Comparison of ENCODE assay signal across 9 mouse cellular contexts in the genomic region with DNA sequence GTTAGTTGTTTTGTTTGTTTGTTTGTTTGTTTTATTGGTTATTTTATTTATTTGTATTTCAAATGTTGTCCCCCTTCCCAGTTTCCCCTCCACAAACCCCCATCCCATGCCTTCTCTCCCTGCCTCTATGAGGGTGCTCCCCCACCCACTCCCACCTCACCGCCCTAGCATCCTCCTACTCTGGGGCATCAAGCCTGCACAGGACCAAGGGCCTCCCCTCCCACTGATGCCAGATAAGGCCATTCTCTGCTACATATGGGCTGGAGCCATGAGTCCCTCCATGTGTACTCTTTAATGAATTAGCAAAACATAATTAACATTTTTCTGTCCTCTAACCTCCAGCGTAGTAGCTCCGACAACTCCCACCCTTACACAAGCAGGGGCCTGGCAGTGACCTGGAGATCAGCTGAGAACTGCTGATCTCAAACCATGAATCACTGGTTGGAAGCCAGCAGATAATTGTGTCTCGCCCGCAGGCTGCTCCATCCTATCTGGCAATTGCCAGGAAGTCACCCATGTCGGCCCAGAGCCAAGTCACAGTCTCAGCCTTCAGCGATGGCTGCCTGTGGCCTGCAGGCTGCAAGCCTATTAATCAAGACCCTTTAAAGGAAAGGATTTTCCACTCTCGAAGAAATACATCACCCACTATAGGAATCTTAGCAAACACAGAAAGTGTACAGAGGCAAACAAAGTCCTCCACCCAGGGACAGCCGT.
DNase-seq lines count a peak whose midpoint lies in the region; ATAC-seq and TF ChIP-seq lines count a peak whose summit lies in the region.
"Had no signal": no experiment of that assay in that cellular context is flagged by ENCODE, and none has a peak within 500 bp of the region (broad histone marks: within the 10 kb centered on the region; RNA-seq: fewer than 3 reads in every experiment).

No protein-coding gene starts in this region.

- no peak for TF ChIP-seq CTCF in lung, adult 2 months (IDR thresholded peaks at IDR 0.05; ENCODE audit: insufficient read depth, low read length)
- no peak for TF ChIP-seq CTCF in brain, embryonic 14.5 days (IDR thresholded peaks at IDR 0.05; ENCODE audit: borderline replicate concordance, extremely low read depth, insufficient read depth, insufficient read length)
- TF ChIP-seq CTCF in left cerebral cortex, adult 2 months (IDR thresholded peaks at IDR 0.05), result no peak

- no peak for TF ChIP-seq POLR2A in lung, adult 2 months (IDR thresholded peaks at IDR 0.05; ENCODE audit: borderline replicate concordance, extremely low read depth, low read depth, low read length)
- TF ChIP-seq POLR2A in brain, embryonic 14.5 days (IDR thresholded peaks at IDR 0.05; ENCODE audit: borderline replicate concordance, extremely low read depth, insufficient read depth, insufficient read length, poor library complexity, severe bottlenecking), result no peak

- H3K4me1 ChIP-seq in lung, adult 2 months (ENCODE audit: control insufficient read depth, insufficient read depth, low read length), result no peaks in the 10 kb centered on the region
- H3K4me1 ChIP-seq in heart, embryonic 10.5 days, result peaks cover 27% of the 10 kb centered on the region
- H3K4me1 ChIP-seq in neural tube, embryonic 13.5 days (replicated peaks), result peaks cover 19% of the 10 kb centered on the region
- H3K4me1 ChIP-seq: limb, embryonic 12.5 days had no signal

- no peak overlapping the region for H3K4me2 ChIP-seq in neural tube, embryonic 13.5 days
- H3K4me2 ChIP-seq: limb, embryonic 12.5 days had no signal

- H3K36me3 ChIP-seq in heart, embryonic 10.5 days, result no peaks in the 10 kb centered on the region
- no peaks in the 10 kb centered on the region for H3K36me3 ChIP-seq in neural tube, embryonic 13.5 days
- H3K36me3 ChIP-seq: limb, embryonic 12.5 days had no signal

- H3K27me3 ChIP-seq in heart, embryonic 10.5 days (ENCODE audit: insufficient read depth, poor library complexity, severe bottlenecking), result peaks cover 27% of the 10 kb centered on the region
- no peaks in the 10 kb centered on the region for H3K27me3 ChIP-seq in neural tube, embryonic 13.5 days
- H3K27me3 ChIP-seq: limb, embryonic 12.5 days had no signal

- 47% methylated on average over 9 of the region's 9 CpGs for WGBS in lung, adult 2 months
- 58% methylated on average over 9 of the region's 9 CpGs for WGBS in heart, embryonic 10.5 days
- 47% methylated on average over 9 of the region's 9 CpGs for WGBS in neural tube, embryonic 13.5 days

- peak; percentile 25 for DNase-seq in lung, postnatal 10 days
- DNase-seq in lung, adult 2 months, result no peak
- DNase-seq in brain, embryonic 14.5 days (ENCODE audit: low read depth), result peak; percentile 87
- DNase-seq in heart, embryonic 10.5 days (ENCODE audit: low spot score), result no peak
- DNase-seq in left cerebral cortex, adult 2 months (ENCODE audit: extremely low spot score in 1 of 2, low spot score in 2 of 2), result no peak
- DNase-seq in lung, postnatal 4 days, result no peak
- DNase-seq in layer of hippocampus, postnatal 10 days (ENCODE audit: low spot score in 2 of 2), result no peak

- H3K9ac ChIP-seq in neural tube, embryonic 13.5 days, result no peak overlapping the region
- H3K9ac ChIP-seq: limb, embryonic 12.5 days had no signal

- peak overlapping the region; percentile 77; the same call in 1 of the 2 replicates for H3K27ac ChIP-seq in heart, embryonic 10.5 days
- peak overlapping the region; percentile 64 for H3K27ac ChIP-seq in neural tube, embryonic 13.5 days (replicated peaks)
- H3K27ac ChIP-seq in left cerebral cortex, adult 2 months, result no peak overlapping the region
- H3K27ac ChIP-seq: limb, embryonic 12.5 days had no signal

- H3K9me3 ChIP-seq in heart, embryonic 10.5 days, result 0 out of 2 replicates have a peak, but pooled peaks cover 3% of the 10 kb centered on the region
- H3K9me3 ChIP-seq in neural tube, embryonic 13.5 days, result no peaks in the 10 kb centered on the region
- H3K9me3 ChIP-seq: limb, embryonic 12.5 days had no signal

- intact Hi-C loops in left cerebral cortex, adult 2 months (cut with DNase I), result no loop called here

- H3K4me3 ChIP-seq in lung, adult 2 months (replicated peaks; ENCODE audit: extremely low read depth, low read depth, low read length), result no peak overlapping the region
- no peak overlapping the region for H3K4me3 ChIP-seq in heart, embryonic 10.5 days
- H3K4me3 ChIP-seq in neural tube, embryonic 13.5 days, result no peak overlapping the region
- no peak overlapping the region for H3K4me3 ChIP-seq in left cerebral cortex, adult 2 months
- H3K4me3 ChIP-seq: limb, embryonic 12.5 days had no signal

- peak; percentile 77 for ATAC-seq in neural tube, embryonic 13.5 days (ENCODE audit: low read depth)

Comparison
In these comparisons a context has a peak if more than half of its experiments do, and no peak if none do; other contexts are left out.
1. DNase-seq: peak in lung, postnatal 10 days (single experiment) and brain, embryonic 14.5 days (single experiment); none in lung, adult 2 months (single experiment), heart, embryonic 10.5 days (single experiment), left cerebral cortex, adult 2 months (0 of 2), lung, postnatal 4 days (0 of 2) and layer of hippocampus, postnatal 10 days (0 of 2).